ENCODE assay signal across 8 mouse cellular contexts in the genomic region with DNA sequence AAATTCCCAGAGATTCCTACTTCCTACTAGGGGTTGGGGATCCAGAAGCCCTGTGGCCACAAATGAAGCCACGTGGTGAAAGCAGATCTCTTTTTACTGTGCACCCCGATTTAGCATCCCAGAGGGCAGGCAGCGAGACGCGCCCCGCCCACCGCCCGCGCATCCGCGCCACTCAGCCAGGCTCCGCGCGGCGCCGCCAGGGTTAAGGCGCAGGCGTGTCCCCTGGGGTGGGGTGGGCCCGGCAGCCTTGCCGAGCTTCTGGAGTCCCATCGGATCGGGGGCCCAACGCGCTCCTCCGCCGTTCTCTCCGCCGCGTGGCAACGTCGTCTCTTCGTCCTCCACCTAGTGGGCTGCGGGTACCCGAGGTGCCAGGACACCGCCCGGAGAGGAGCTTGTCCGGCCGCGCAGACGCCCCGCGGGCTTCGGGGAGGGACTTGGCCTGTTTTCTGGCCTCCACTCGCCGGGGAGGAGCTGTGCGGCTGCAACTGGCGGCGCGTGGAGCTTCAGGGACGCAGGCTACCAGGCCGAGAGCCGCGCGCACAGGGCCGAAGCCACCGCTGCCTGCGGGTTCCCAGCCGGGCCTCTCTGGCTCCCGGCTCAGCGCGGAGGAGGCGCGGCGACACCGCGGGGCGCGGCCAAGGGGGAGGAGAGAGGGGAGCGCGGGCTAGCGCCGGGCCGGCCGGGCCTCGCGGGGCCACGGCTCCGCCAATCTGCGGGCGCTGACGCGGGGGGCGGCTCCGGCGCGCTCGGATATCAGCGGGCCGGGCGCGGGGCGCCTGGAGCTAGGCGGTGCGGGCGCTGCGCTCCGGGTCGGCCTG. TPM values are rescaled to one million over a fixed set of nuclear protein-coding genes. Genes with fewer than 3 reads are reported as not detected.
DNase-seq lines count a peak whose midpoint lies in the region; ATAC-seq and TF ChIP-seq lines count a peak whose summit lies in the region.

A gene (plus strand): TSS at position 212 of the 818 bp plus-strand sequence.

- H3K9ac ChIP-seq in hindbrain, embryonic 13.5 days = peak within 1 kb of the TSS; percentile 97
- peak within 1 kb of the TSS; percentile 54; the same call in 1 of the 2 replicates for H3K9ac ChIP-seq in lung, postnatal 0 days (replicated peaks; ENCODE audit: low read depth)

- peak; percentile 87 for DNase-seq in adrenal gland, adult 18-20 months (ENCODE audit: low spot score in 2 of 2)
- peak; percentile 33 to 52 for DNase-seq in cerebellum, postnatal 36 days
- peak; percentile 83 for DNase-seq in gastrocnemius, adult 18-20 months (ENCODE audit: low spot score)
- peak; percentile 51 to 73 for DNase-seq in layer of hippocampus, postnatal 25 days (ENCODE audit: extremely low spot score in 1 of 2, low spot score in 1 of 2)
- peak; percentile 87 for DNase-seq in lung, postnatal 0 days (ENCODE audit: low spot score)
- DNase-seq in ovary, postnatal 14 days (ENCODE audit: low spot score) = peak; percentile 77
- peak; percentile 78 for DNase-seq in yolk sac, embryonic 10.5 days (ENCODE audit: low spot score)

- peak; percentile 84 for ATAC-seq in hindbrain, embryonic 13.5 days (ENCODE audit: low FRiP score)
- peak; percentile 94 for ATAC-seq in lung, postnatal 0 days

- H3K27me3 ChIP-seq in hindbrain, embryonic 13.5 days = peaks cover 6% of the 10 kb centered on the region; the same call in 1 of the 2 replicates
- peaks cover 11% of the 10 kb centered on the region for H3K27me3 ChIP-seq in lung, postnatal 0 days (replicated peaks; ENCODE audit: insufficient read depth, low read length)

- no peak for TF ChIP-seq CTCF in lung, postnatal 0 days (IDR thresholded peaks at IDR 0.05)

- under 1% methylated on average over 91 of the region's 98 CpGs for whole genome bisulfite sequencing in hindbrain, embryonic 13.5 days
- WGBS in lung, postnatal 0 days = under 1% methylated on average over 54 of the region's 98 CpGs

- H3K4me1 ChIP-seq in hindbrain, embryonic 13.5 days (replicated peaks) = peaks cover 49% of the 10 kb centered on the region
- H3K4me1 ChIP-seq in lung, postnatal 0 days (ENCODE audit: insufficient read depth, low read depth, low read length) = peaks cover 5% of the 10 kb centered on the region; the same call in 1 of the 2 replicates

- TF ChIP-seq EP300 in lung, postnatal 0 days (IDR thresholded peaks at IDR 0.05) = no peak

- peak within 1 kb of the TSS; percentile 87 for H3K4me3 ChIP-seq in hindbrain, embryonic 13.5 days
- peak within 1 kb of the TSS; percentile 54 for H3K4me3 ChIP-seq in lung, postnatal 0 days (ENCODE audit: low read depth, low read length)

- peaks cover 20% of the 10 kb centered on the region for H3K36me3 ChIP-seq in hindbrain, embryonic 13.5 days
- no peaks in the 10 kb centered on the region for H3K36me3 ChIP-seq in lung, postnatal 0 days (ENCODE audit: insufficient read depth, low read length)

- H3K4me2 ChIP-seq in hindbrain, embryonic 13.5 days = peak within 1 kb of the TSS; percentile 70
- peak within 1 kb of the TSS; percentile 82 for H3K4me2 ChIP-seq in lung, postnatal 0 days (replicated peaks; ENCODE audit: low read depth, low read length)

- no peaks in the 10 kb centered on the region for H3K9me3 ChIP-seq in hindbrain, embryonic 13.5 days
- no peaks in the 10 kb centered on the region for H3K9me3 ChIP-seq in lung, postnatal 0 days (ENCODE audit: low read length)

- H3K27ac ChIP-seq in hindbrain, embryonic 13.5 days = peak within 1 kb of the TSS; percentile 99
- H3K27ac ChIP-seq in lung, postnatal 0 days (ENCODE audit: low read length) = peak within 1 kb of the TSS; percentile 81

RNA-seq across cellular contexts. Expression of the gene that starts here (rescaled TPM):
- 10 to 100 TPM in 1 of 2 experiments, 1 to 10 TPM in 1; 7.9 to 15.8 TPM for total RNA-seq in adrenal gland, adult 18-20 months (2021)
- total RNA-seq in gastrocnemius, adult 18-20 months (2021) = 10 to 100 TPM; 22.4 to 24.6 TPM
- 48.0 and 51.5 TPM in 2 replicates for polyA plus RNA-seq in hindbrain, embryonic 13.5 days (2015; fragmentation: Nextera tagmentation; extraction: Ambion mirVana)
- total RNA-seq in layer of hippocampus, postnatal 25 days (2021) = 10 to 100 TPM; 31.2 to 31.7 TPM
- polyA plus RNA-seq in lung, postnatal 0 days (2015; fragmentation: Nextera tagmentation; extraction: Ambion mirVana) = 4.9 and 5.6 TPM in 2 replicates

Comparison
In these comparisons a context has a peak if more than half of its experiments do, and no peak if none do; other contexts are left out.
1. Peak in every context shown above with its lines: DNase-seq, ATAC-seq, H3K4me3 ChIP-seq and H3K27ac ChIP-seq.